Mouse (Mus musculus) MEL (cell line): ENCODE results near the gene Foxj3. TPM values are rescaled to one million over a fixed set of nuclear protein-coding genes. Genes with fewer than 3 reads are reported as not detected.

Experiments used
- DNase-seq: peaks from one replicate; pipeline ENCODE4 v3.0.0; 2011; ENCODE audit warnings: low read depth, low spot score
- H3K27ac ChIP-seq: 2 replicates; pipeline ENCODE4 v1.5.1; 2012; ENCODE audit warnings: low read depth, mild to moderate bottlenecking, control low read depth, low read length, moderate library complexity; ENCODE audit not compliant: control insufficient read depth
- H3K27me3 ChIP-seq, 2 experiments: fragments of 150-350 bp in 1 of 2; sonication (generic) in 1 of 2; 2 replicates each; pipeline ENCODE4 v1.6.1; 2012; ENCODE audit warnings: low read length in 2 of 2, mild to moderate bottlenecking in 2 of 2, improper control_type of control experiment in 1 of 2, moderate library complexity in 1 of 2; ENCODE audit not compliant: insufficient read depth in 2 of 2, control insufficient read depth in 1 of 2
- H3K36me3 ChIP-seq, 2 experiments: 2 replicates each; pipeline ENCODE4 v1.6.1; 2012 to 2014; ENCODE audit warnings: low read length in 2 of 2, improper control_type of control experiment in 1 of 2, inconsistent platforms in 1 of 2, mild to moderate bottlenecking in 1 of 2; ENCODE audit not compliant: insufficient read depth in 2 of 2, control insufficient read depth in 1 of 2
- H3K4me1 ChIP-seq, 2 experiments: fragments of 150-350 bp in 1 of 2; sonication (generic) in 1 of 2; 2 replicates each; pipeline ENCODE4 v1.6.1; 2012; ENCODE audit warnings: low read length in 2 of 2, improper control_type of control experiment in 1 of 2, mild to moderate bottlenecking in 1 of 2; ENCODE audit not compliant: insufficient read depth in 2 of 2, control insufficient read depth in 1 of 2
- H3K4me3 ChIP-seq, 2 experiments: fragments of 150-350 bp in 1 of 2; sonication (generic) in 1 of 2; 2 replicates each; pipeline ENCODE4 v1.5.1; 2012; ENCODE audit warnings: low read depth in 2 of 2, low read length in 2 of 2, mild to moderate bottlenecking in 2 of 2, moderate library complexity in 2 of 2, control low read depth in 1 of 2, improper control_type of control experiment in 1 of 2; ENCODE audit not compliant: control insufficient read depth in 1 of 2, insufficient read depth in 1 of 2
- H3K79me2 ChIP-seq: 2 replicates; pipeline ENCODE4 v1.6.1; 2012; ENCODE audit warnings: mild to moderate bottlenecking, low read length, moderate library complexity; ENCODE audit not compliant: control insufficient read depth, poor library complexity, insufficient read depth
- H3K9ac ChIP-seq: 2 replicates; pipeline ENCODE4 v1.6.1; 2012; ENCODE audit warnings: low read depth, mild to moderate bottlenecking, control low read depth, low read length, moderate library complexity; ENCODE audit not compliant: control insufficient read depth, poor library complexity, severe bottlenecking
- H3K9me3 ChIP-seq: fragments of 150-350 bp; sonication (generic); replicated peaks from 2 replicates; pipeline ENCODE4 v1.6.1; 2012; ENCODE audit warnings: mild to moderate bottlenecking, low read length, improper control_type of control experiment, moderate library complexity; ENCODE audit not compliant: insufficient read depth
- BHLHE40 ChIP-seq: IDR thresholded peaks from 2 replicates; pipeline ENCODE4 v1.6.1; 2012; ENCODE audit warnings: low read depth, mild to moderate bottlenecking, inconsistent platforms, low read length, improper control_type of control experiment, borderline replicate concordance
- CHD1 ChIP-seq: IDR thresholded peaks from 2 replicates; pipeline ENCODE4 v1.6.1; 2012; ENCODE audit warnings: low read depth, mild to moderate bottlenecking, inconsistent platforms, low read length, improper control_type of control experiment
- CHD2 ChIP-seq: IDR thresholded peaks from 2 replicates; pipeline ENCODE4 v1.6.1; 2011; ENCODE audit warnings: low read length, improper control_type of control experiment
- E2F4 ChIP-seq: IDR thresholded peaks from 2 replicates; pipeline ENCODE4 v1.6.1; 2011; ENCODE audit warnings: low read depth, low read length, improper control_type of control experiment, borderline replicate concordance
- EP300 ChIP-seq, 2 experiments: IDR thresholded peaks; 2 replicates each; pipeline ENCODE4 v1.6.1; 2011; ENCODE audit warnings: improper control_type of control experiment in 2 of 2, low read length in 2 of 2, low read depth in 1 of 2, mild to moderate bottlenecking in 1 of 2
- GABPA ChIP-seq: IDR thresholded peaks from 2 replicates; pipeline ENCODE4 v1.6.1; 2012; ENCODE audit warnings: low read depth, mild to moderate bottlenecking, inconsistent platforms, low read length, improper control_type of control experiment, moderate library complexity
- KAT2A ChIP-seq: conservative IDR thresholded peaks from 2 replicates; pipeline ENCODE4 v1.6.1; 2012; ENCODE audit warnings: low read depth, low read length, improper control_type of control experiment, inconsistent platforms
- MAZ ChIP-seq: IDR thresholded peaks from 2 replicates; pipeline ENCODE4 v1.6.1; 2012; ENCODE audit warnings: low read depth, mild to moderate bottlenecking, inconsistent platforms, low read length, improper control_type of control experiment
- MXI1 ChIP-seq: IDR thresholded peaks from 2 replicates; pipeline ENCODE4 v1.6.1; 2011; ENCODE audit warnings: mild to moderate bottlenecking, low read depth, low read length, improper control_type of control experiment
- MYB ChIP-seq: IDR thresholded peaks from 2 replicates; pipeline ENCODE4 v1.6.1; 2011; ENCODE audit warnings: mild to moderate bottlenecking, low read depth, low read length, improper control_type of control experiment
- NRF1 ChIP-seq: IDR thresholded peaks from 2 replicates; pipeline ENCODE4 v1.6.1; 2014; ENCODE audit warnings: low read depth, mild to moderate bottlenecking, inconsistent platforms, low read length, improper control_type of control experiment, moderate library complexity; ENCODE audit not compliant: poor library complexity, insufficient read depth, severe bottlenecking
- POLR2AphosphoS2 ChIP-seq: IDR thresholded peaks from 2 replicates; pipeline ENCODE4 v1.6.1; 2011; ENCODE audit warnings: low read length, improper control_type of control experiment
- POLR2AphosphoS5 ChIP-seq: IDR thresholded peaks from 2 replicates; pipeline ENCODE4 v1.6.1; 2012; ENCODE audit warnings: low read depth, borderline replicate concordance, mild to moderate bottlenecking, inconsistent platforms, low read length, moderate library complexity, mixed read lengths
- RCOR1 ChIP-seq: IDR thresholded peaks from 2 replicates; pipeline ENCODE4 v1.6.1; 2012; ENCODE audit warnings: low read depth, mild to moderate bottlenecking, inconsistent platforms, low read length, improper control_type of control experiment
- SIN3A ChIP-seq: IDR thresholded peaks from 2 replicates; pipeline ENCODE4 v1.6.1; 2012; ENCODE audit warnings: low read length, improper control_type of control experiment, inconsistent platforms
- TBP ChIP-seq: IDR thresholded peaks from 2 replicates; pipeline ENCODE4 v1.8.0; 2011; ENCODE audit warnings: low read depth, low read length, improper control_type of control experiment
- UBTF ChIP-seq: IDR thresholded peaks from 2 replicates; pipeline ENCODE4 v1.6.1; 2012; ENCODE audit warnings: low read depth, mild to moderate bottlenecking, inconsistent platforms, low read length, improper control_type of control experiment, moderate library complexity, borderline replicate concordance; ENCODE audit not compliant: insufficient read depth
- USF1 ChIP-seq: IDR thresholded peaks from 2 replicates; pipeline ENCODE4 v1.6.1; 2014; ENCODE audit warnings: low read depth, mild to moderate bottlenecking, inconsistent platforms, low read length, improper control_type of control experiment, moderate library complexity
- ZKSCAN1 ChIP-seq: IDR thresholded peaks from 2 replicates; pipeline ENCODE4 v1.6.1; 2012; ENCODE audit warnings: low read depth, mild to moderate bottlenecking, inconsistent platforms, low read length, improper control_type of control experiment, moderate library complexity
- ZMIZ1 ChIP-seq: IDR thresholded peaks from 2 replicates; pipeline ENCODE4 v1.6.1; 2012; ENCODE audit warnings: low read depth, mild to moderate bottlenecking, inconsistent platforms, low read length, improper control_type of control experiment, moderate library complexity
- polyA plus RNA-seq, 2 experiments: library from polyadenylated mRNA; stranded (reverse) in 1 of 2; unstranded in 1 of 2; fragments of >175 nt in 1 of 2; fragments of >200 nt in 1 of 2; gene quantifications; 2 replicates each; pipeline versions ENCODE4 v1.2.1 to v1.2.4; 2012; ENCODE audit warnings: low replicate concordance in 2 of 2, low read depth in 1 of 2; ENCODE audit not compliant: insufficient read length in 2 of 2, insufficient read depth in 1 of 2, missing spikeins in 1 of 2
- total RNA-seq: library from RNA; depleted of rRNA; stranded (reverse); fragments of 300-350 nt; gene quantifications from 2 replicates; pipeline ENCODE4 v1.2.3, GENCODE M21; 2012

Foxj3 gene
- total and polyA plus RNA-seq, 3 experiments, result 11.0 to 27.0 TPM; not detected in 1

GRCm38 (mm10) chr4:119669356-119670209 lies 132.8 kb downstream of the Foxj3 start:
- H3K9ac ChIP-seq, result no peak overlapping the region
- no peaks in the 10 kb centered on the region for H3K79me2 ChIP-seq
- no peak for DNase-seq
- H3K9me3 ChIP-seq, result no peaks in the 10 kb centered on the region
- TF ChIP-seq POLR2AphosphoS2, result no peak
- no peak for TF ChIP-seq BHLHE40
- TF ChIP-seq CHD2, result no peak
- no peak for TF ChIP-seq GABPA
- no peak overlapping the region for H3K27ac ChIP-seq
- no peaks in the 10 kb centered on the region for H3K27me3 ChIP-seq
- H3K36me3 ChIP-seq, result no peaks in the 10 kb centered on the region
- no peak overlapping the region for H3K4me3 ChIP-seq
- no peaks in the 10 kb centered on the region for H3K4me1 ChIP-seq

- no peaks in the 10 kb centered on the region for H3K27me3 ChIP-seq
- no peak for DNase-seq
- no peak overlapping the region for H3K9ac ChIP-seq
- no peak overlapping the region for H3K4me3 ChIP-seq
- TF ChIP-seq EP300 (IDR thresholded peaks at IDR 0.05; ENCODE audit: low read depth in 1 of 2, low read length in 2 of 2) (no peak), UBTF (no peak), E2F4 (no peak), MXI1 (no peak), USF1 (no peak), ZMIZ1 (no peak), MAZ (no peak), RCOR1 (no peak), TBP (no peak), POLR2AphosphoS5 (no peak), CHD1 (no peak), GABPA (no peak), SIN3A (no peak), MYB (no peak), NRF1 (no peak), ZKSCAN1 (no peak), KAT2A (no peak)
- no peaks in the 10 kb centered on the region for H3K36me3 ChIP-seq
- no peaks in the 10 kb centered on the region for H3K4me1 ChIP-seq
- H3K27ac ChIP-seq, result no peak overlapping the region
- H3K9me3 ChIP-seq, result no peaks in the 10 kb centered on the region
- no peaks in the 10 kb centered on the region for H3K79me2 ChIP-seq
These were observed 133.4 kb downstream of the Foxj3 start for GRCm38 (mm10) chr4:119670210-119670555.
